Mouse (Mus musculus) G1E (cell line): ENCODE results near the gene Trit1. TPM values are rescaled to one million over a fixed set of nuclear protein-coding genes. Genes with fewer than 3 reads are reported as not detected.

ENCODE experiments used
- ATAC-seq: 2 replicates; pipeline ENCODE4 v1.8.0; 2016; ENCODE audit warnings: mild to moderate bottlenecking; ENCODE audit not compliant: insufficient number of reproducible peaks, poor library complexity, low FRiP score, severe bottlenecking; ENCODE audit errors: extremely low read depth
- DNase-seq: peaks from one replicate; pipeline ENCODE4 v3.0.0; 2012; ENCODE audit warnings: low spot score
- H3K27me3 ChIP-seq: 2 replicates; pipeline ENCODE4 v1.6.1; 2012; ENCODE audit warnings: mild to moderate bottlenecking, low read length, inconsistent platforms; ENCODE audit not compliant: insufficient read depth
- H3K36me3 ChIP-seq: replicated peaks from 2 replicates; pipeline ENCODE3; 2012; ENCODE audit warnings: mild to moderate bottlenecking, inconsistent platforms
- H3K4me1 ChIP-seq: 2 replicates; pipeline ENCODE4 v1.6.1; 2012; ENCODE audit warnings: low read depth, low read length, inconsistent platforms, mixed read lengths; ENCODE audit not compliant: insufficient read depth
- H3K4me3 ChIP-seq: 2 replicates; pipeline ENCODE4 v1.5.1; 2012; ENCODE audit warnings: low read depth, mild to moderate bottlenecking, inconsistent platforms, low read length, moderate library complexity, mixed read lengths
- H3K9me3 ChIP-seq: replicated peaks from 2 replicates; pipeline ENCODE4 v1.6.1; 2012; ENCODE audit warnings: inconsistent platforms
- CTCF ChIP-seq: IDR thresholded peaks from 2 replicates; pipeline ENCODE4 v1.5.1; 2012; ENCODE audit warnings: low read depth, low read length, inconsistent platforms, mixed read lengths
- GATA1 ChIP-seq: IDR thresholded peaks from 2 replicates; pipeline ENCODE4 v1.6.1; 2012; ENCODE audit warnings: borderline replicate concordance, low read length, inconsistent platforms, mixed read lengths
- GATA2 ChIP-seq: IDR thresholded peaks from 2 replicates; pipeline ENCODE4 v1.6.1; 2012; ENCODE audit warnings: low read depth, low read length, inconsistent platforms, borderline replicate concordance
- POLR2AphosphoS5 ChIP-seq: IDR thresholded peaks from 2 replicates; pipeline ENCODE4 v1.6.1; 2012; ENCODE audit warnings: low read depth, low read length, inconsistent platforms; ENCODE audit not compliant: insufficient replicate concordance
- TAL1 ChIP-seq: conservative IDR thresholded peaks from 2 replicates; pipeline ENCODE4 v1.6.1; 2012; ENCODE audit warnings: low read depth, low read length, inconsistent platforms, mixed read lengths
- polyA plus RNA-seq: library from polyadenylated mRNA; stranded (reverse); fragments of >175 nt; gene quantifications from 2 replicates; pipeline ENCODE4 v1.2.3, GENCODE M21; 2012
- total RNA-seq, 2 experiments: library from RNA; stranded (forward) in 1 of 2; stranded (reverse) in 1 of 2; fragments of 200-1000 nt in 1 of 2; fragments of >200 nt in 1 of 2; fragmentation: Nextera tagmentation in 1 of 2; gene quantifications; 2 replicates each; pipeline ENCODE4 v1.2.3; 2014 to 2017

Gene Trit1
- total and polyA plus RNA-seq, 3 experiments = 3.2 to 24.4 (median 23.6) TPM

- H3K4me1 ChIP-seq = peaks cover 31% of the 10 kb centered on the region
- no peak for TF ChIP-seq GATA2
- TF ChIP-seq CTCF = no peak
- no peak for TF ChIP-seq TAL1
- no peak for TF ChIP-seq GATA1
- no peak for TF ChIP-seq POLR2AphosphoS5
- H3K27me3 ChIP-seq = no peaks in the 10 kb centered on the region
- DNase-seq (no peak), ATAC-seq (no peak)
- peaks cover 5% of the 10 kb centered on the region; the same call in 1 of the 2 replicates for H3K9me3 ChIP-seq
- peaks cover 83% of the 10 kb centered on the region for H3K36me3 ChIP-seq
- no peak overlapping the region for H3K4me3 ChIP-seq
These were observed 6.5 kb downstream of the Trit1 start for GRCm38 (mm10) chr4:123022896-123023295.

DNA sequence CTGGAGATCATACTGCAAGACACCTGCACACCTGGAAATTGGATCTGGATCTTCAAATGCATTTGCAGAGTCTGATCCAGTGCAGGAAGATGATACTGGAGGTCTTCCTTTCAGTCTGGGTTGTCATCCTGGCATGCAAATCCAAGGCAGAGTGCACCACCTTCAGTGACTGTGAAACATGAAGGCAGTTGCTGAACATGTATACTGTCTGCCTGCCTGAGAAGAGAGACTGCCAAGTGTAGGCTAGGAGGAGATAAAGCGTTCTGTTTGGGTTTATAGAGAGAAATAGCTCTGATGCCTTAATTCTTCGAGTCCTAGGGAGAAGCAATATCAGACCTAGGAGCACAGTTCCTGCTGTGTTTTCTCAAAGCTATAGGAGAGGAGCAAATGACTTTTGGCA, 9.0 kb downstream of the Trit1 start:
- Histone ChIP-seq H3K4me3 (no peak overlapping the region), H3K36me3 (peaks cover 88% of the 10 kb centered on the region), H3K9me3 (peaks cover 5% of the 10 kb centered on the region; the same call in 1 of the 2 replicates), H3K4me1 (peaks cover 18% of the 10 kb centered on the region), H3K27me3 (no peaks in the 10 kb centered on the region)
- DNase-seq = no peak
- no peak for ATAC-seq
- TF ChIP-seq TAL1 = no peak
- no peak for TF ChIP-seq POLR2AphosphoS5
- no peak for TF ChIP-seq GATA2
- no peak for TF ChIP-seq CTCF
- no peak for TF ChIP-seq GATA1

- peaks cover 5% of the 10 kb centered on the region; the same call in 1 of the 2 replicates for H3K9me3 ChIP-seq
- peaks cover 17% of the 10 kb centered on the region for H3K4me1 ChIP-seq
- H3K4me3 ChIP-seq = no peak overlapping the region
- no peak for ATAC-seq
- H3K36me3 ChIP-seq = peaks cover 89% of the 10 kb centered on the region
- DNase-seq = no peak
- H3K27me3 ChIP-seq = no peaks in the 10 kb centered on the region
- TF ChIP-seq POLR2AphosphoS5 = no peak
- no peak for TF ChIP-seq CTCF
- TF ChIP-seq GATA2 = no peak
- no peak for TF ChIP-seq TAL1
- no peak for TF ChIP-seq GATA1
These were observed 9.8 kb downstream of the Trit1 start for GRCm38 (mm10) chr4:123026161-123026560.

DNA sequence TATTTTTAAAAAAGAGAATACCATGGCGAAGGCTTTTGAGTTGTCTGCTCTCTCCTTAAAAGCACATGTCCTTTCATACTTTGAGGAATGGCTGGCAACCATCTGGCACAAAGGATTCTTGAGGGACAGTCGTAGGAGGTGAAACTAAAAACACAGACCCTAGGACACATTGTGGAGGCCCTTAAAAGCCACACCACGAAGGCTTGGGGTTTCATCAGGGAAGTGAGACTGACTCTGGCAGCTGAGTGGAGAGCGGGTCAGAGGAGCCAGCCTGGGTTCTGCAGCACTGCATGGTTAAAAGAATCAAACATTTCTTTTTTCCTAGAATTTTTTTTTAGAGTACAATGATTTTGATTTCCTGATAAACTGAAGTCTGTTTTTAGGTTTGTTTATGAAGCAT, 10.2 kb downstream of the Trit1 start:
- ATAC-seq = no peak
- H3K36me3 ChIP-seq = peaks cover 89% of the 10 kb centered on the region
- H3K4me3 ChIP-seq = no peak overlapping the region
- peaks cover 5% of the 10 kb centered on the region; the same call in 1 of the 2 replicates for H3K9me3 ChIP-seq
- no peaks in the 10 kb centered on the region for H3K27me3 ChIP-seq
- TF ChIP-seq GATA1 (no peak), CTCF (no peak), POLR2AphosphoS5 (no peak)
- peaks cover 17% of the 10 kb centered on the region for H3K4me1 ChIP-seq
- no peak for DNase-seq

DNA sequence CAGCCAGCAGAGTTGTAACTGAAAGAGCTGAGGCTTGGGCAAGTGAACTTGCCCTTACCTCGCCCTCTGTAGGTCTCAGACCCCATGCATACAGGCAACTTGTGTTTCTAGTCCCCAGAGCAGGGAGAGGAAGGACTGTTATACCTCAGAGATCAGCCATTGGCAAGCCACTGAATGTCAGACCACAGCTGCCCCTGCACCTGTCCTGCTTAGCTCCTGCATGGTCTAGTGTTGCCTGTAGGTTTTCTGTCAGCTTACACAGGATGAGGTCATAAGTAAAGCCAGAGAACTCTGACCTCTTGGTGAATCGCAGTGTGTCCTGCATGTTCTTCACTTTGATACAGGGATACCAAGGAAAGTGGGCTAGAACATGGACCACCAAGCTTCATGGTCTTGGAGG, 18.4 kb downstream of the Trit1 start:
- no peak for TF ChIP-seq GATA1
- Histone ChIP-seq H3K36me3 (peaks cover 92% of the 10 kb centered on the region), H3K4me3 (no peak overlapping the region), H3K9me3 (no peaks in the 10 kb centered on the region), H3K27me3 (no peaks in the 10 kb centered on the region), H3K4me1 (no peaks in the 10 kb centered on the region; the same call in 1 of the 2 replicates)
- no peak for DNase-seq
- ATAC-seq = no peak

GRCm38 (mm10) chr4:123035636-123036035, 19.2 kb downstream of the Trit1 start:
- H3K27me3 ChIP-seq = no peaks in the 10 kb centered on the region
- no peaks in the 10 kb centered on the region for H3K9me3 ChIP-seq
- no peaks in the 10 kb centered on the region; the same call in 1 of the 2 replicates for H3K4me1 ChIP-seq
- DNase-seq (no peak), ATAC-seq (no peak)
- H3K36me3 ChIP-seq = peaks cover 92% of the 10 kb centered on the region
- no peak overlapping the region for H3K4me3 ChIP-seq
- TF ChIP-seq TAL1 (no peak), GATA1 (no peak), GATA2 (no peak), CTCF (no peak), POLR2AphosphoS5 (no peak)

GRCm38 (mm10) chr4:123036710-123037109, 20.3 kb downstream of the Trit1 start:
- Histone ChIP-seq H3K9me3 (no peaks in the 10 kb centered on the region), H3K4me3 (no peak overlapping the region), H3K27me3 (no peaks in the 10 kb centered on the region), H3K36me3 (peaks cover 91% of the 10 kb centered on the region), H3K4me1 (no peaks in the 10 kb centered on the region; the same call in 1 of the 2 replicates)
- ATAC-seq (no peak), DNase-seq (no peak)
- no peak for TF ChIP-seq GATA1
- TF ChIP-seq GATA2 = no peak
- TF ChIP-seq POLR2AphosphoS5 = no peak
- TF ChIP-seq TAL1 = no peak
- TF ChIP-seq CTCF = no peak
